Mouse (Mus musculus) megakaryocyte, adult 5-6 weeks (primary cell): ENCODE measurements around the gene Nubp1. TPM values are rescaled to one million over a fixed set of nuclear protein-coding genes. Genes with fewer than 3 reads are reported as not detected.

Source experiments
- ATAC-seq: 2 replicates; pipeline ENCODE4 v1.8.0; 2016; ENCODE audit warnings: mild to moderate bottlenecking, inconsistent platforms; ENCODE audit not compliant: poor library complexity, severe bottlenecking
- total RNA-seq, 2 experiments: library from RNA; stranded (forward) in 1 of 2; stranded (reverse) in 1 of 2; fragments of 153-499, 151-499 nt in 1 of 2; fragments of 221-1000, 200-1000 nt in 1 of 2; gene quantifications; 2 replicates each; pipeline versions ENCODE4 v1.2.3 to v1.2.4; 2015 to 2017

Gene Nubp1
- total RNA-seq, 2 experiments from 2014 or later = 46.1 to 49.2 TPM

DNA sequence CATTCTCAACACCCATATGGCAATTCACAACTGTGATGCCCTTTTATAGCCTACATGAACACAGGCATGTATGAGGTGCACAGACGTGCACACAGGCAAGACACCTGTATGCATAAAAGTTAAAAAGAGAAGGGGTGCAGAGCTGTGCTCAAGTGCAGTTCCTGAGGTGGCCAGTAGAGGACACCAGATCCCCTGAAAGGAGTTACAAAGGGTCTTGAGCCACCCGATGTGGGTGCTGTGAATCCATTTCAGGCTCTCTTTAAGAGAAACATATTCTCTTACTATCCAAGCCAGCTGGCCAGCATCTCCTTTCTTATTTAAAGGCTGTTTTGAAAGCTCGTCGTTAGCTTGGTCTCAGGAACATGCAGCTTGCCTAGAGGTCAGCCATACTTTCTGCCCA, 5.1 kb downstream of the Nubp1 start:
- no peak for ATAC-seq

DNA sequence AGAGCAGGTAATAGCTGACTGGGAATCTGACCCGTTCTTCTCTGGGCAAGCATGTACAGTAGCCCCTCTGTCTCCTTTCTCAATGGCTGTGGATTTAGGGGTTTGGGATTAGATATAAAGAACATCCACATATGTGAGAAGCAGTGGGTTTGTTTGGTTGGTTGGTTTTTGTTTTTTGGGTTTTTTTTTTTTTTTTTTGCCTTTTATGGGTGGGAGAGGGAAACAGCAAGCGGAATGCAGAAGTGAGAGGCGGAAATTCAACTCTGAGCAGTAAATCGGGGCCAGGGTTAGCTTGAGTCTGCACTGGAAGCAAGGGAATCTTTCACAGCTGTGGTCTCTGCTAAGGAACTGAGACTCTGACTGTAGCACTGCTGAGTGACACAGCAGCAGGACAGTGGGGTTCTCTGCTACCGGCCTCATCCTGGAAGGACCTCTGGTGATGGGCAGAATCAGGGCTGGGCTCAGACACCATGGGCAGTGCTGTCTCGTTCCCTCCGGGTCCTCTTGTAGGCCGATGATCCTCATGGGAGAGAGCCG, 6.0 kb downstream of the Nubp1 start:
- peak; percentile 85 for ATAC-seq

DNA sequence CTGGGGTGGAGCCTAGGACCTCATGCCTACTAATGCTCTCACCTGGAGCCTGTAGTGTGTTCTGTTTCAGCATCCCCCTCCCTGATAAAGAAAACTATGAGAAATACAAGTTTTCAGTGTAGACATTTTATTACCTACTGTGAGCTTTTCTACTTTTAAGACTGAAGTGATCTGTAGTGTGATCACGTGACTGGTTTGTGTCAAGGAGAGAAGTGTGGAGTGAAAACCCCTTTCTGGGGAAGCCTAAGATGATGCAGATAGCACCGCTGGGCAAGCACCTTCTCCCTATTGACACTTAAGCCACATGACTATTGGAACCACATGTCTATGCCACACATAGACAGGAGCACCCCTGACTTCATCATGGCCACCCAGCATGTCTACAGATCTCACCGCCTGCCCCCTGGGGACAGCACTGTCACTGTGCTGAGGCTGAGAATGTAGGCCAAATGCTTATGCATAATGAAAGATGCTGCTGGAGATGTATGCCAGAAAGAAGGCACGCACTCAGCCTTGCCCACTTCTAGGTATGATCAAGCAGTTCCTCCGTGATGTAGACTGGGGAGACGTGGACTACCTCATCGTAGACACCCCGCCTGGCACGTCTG, 8.8 kb downstream of the Nubp1 start:
- ATAC-seq = no peak

DNA sequence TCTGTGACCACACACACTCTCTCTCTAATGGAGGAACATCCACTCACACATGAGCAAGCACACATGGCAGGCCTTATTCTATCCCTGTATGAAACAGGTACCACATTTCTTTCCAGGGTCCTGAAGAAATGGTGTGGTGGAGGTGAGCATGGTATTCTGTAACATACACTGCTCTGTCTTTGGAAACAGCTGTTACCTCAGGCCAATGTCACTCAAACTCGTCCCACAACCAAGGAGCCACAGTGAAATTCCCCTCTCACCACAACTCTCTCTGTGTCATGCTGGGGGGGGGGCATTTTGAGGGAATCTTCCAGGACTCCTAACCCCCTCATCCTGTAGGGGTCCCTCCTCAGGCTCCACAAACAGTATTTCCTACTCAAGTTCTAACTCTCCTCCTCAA, 20.2 kb downstream of the Nubp1 start:
- ATAC-seq = no peak

DNA sequence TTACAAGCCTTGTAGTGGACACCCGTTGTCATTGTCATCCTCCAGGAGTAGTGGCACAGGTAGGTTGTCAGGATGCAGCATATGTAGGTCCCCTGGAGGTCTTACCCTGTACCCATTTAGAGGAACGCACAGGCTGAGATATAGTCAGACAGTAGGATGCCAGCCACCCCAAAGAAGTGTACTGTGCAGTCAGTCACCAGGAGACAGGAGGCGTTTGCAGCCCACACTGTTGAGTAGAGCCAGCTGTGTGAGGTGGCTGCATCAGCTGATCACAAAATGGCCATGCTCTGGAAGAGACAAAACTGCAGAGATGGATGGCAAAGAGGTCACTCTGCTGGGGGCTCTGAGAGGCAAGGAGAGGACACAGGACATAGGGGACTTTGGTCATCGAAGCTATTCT, 20.6 kb downstream of the Nubp1 start:
- ATAC-seq = no peak

DNA sequence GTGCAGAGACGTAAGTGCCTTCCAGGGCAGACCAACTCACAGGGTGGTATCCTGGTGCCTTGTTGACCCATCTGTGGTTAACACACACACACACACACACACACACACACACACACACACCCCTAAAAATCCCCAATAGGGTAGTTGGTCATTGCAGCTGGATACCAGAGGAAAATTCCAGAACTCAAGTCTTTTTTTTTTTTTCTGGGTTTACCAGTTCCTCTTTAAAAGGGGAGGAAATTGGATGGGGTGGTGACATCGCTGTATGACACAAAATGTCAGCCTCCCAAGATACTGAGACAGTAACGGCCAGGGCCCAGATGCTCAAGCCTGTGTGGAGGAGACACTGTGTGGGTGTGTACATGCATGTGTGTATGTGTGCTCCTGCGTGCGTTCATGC, 21.6 kb downstream of the Nubp1 start:
- ATAC-seq = peak; percentile 30

DNA sequence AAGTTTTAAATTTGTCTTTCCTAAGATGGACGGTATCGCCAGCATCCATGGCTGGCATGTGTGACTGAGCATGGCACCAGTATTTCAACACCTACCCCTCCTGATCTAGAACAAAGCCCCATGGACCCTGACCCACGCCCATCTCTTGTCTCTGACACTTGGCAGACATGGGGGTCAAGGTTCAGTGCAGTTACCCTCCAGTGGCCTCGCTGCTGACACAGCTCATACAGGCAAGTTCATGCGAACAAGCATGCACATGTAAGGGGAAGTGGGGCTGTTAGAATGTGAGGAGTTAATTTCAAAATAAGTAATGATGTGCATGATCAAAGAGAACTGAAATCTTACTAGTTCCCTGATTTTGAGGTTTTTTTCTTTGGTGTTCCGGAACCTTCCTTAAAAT, 24.4 kb downstream of the Nubp1 start:
- ATAC-seq = peak; percentile 77

DNA sequence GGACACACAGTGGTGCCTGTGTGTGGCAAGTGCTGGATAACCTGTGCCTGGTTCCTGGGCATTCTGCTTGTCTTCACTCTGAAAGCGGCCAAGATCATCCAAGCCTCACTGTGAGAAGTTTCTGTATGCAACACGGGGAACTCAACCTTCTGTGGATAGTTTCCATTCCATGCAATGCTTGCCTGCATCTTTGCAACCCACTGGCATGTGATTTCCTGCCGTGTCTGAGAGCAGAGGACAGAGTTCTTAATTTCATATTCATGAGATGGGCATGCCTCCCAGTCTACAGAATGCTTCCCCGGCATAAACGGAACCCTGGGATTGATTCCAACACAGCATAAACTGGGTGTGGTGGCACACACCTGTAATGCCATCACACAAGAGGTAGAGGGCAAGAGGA, 26.3 kb downstream of the Nubp1 start:
- no peak for ATAC-seq

DNA sequence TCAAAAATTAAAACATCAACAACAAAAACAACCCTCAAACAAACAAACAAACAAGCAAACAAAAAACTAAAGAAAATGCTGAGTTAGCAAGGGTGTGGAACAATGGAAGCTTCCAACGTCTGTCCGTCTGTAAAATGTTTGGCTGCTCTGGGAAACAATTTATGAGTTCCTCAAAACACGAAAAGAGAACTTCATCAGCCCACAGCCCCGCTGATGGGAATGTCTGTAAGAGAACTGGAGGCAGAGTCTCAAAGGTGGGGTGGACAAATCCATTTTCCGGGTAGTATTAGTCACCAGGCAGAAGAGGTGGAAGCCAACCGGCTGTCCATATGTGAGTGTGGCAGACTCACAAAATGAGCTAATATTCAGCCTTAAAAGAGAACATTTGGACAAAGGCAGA, 29.6 kb downstream of the Nubp1 start:
- peak; percentile 57; the same call in 1 of the 2 replicates for ATAC-seq

DNA sequence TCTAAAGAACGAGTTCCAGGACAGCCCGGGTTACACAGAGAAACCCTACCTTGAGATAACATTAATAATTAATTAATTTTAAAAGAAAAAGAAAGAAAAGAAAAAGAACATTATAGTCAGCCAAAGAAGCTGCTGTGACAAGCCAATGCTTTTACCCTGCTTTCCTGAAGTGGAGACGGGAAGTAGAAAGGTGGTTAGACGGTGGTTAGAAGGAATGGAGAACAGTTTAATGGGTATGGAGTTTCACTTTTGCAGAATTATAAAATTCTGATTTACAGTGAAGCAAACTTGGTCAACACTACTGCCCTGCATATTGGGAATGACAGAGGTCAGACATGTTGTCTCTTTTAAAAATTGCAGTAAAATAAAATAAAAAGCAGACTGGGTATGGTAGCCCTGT, 30.0 kb downstream of the Nubp1 start:
- ATAC-seq = no peak

DNA sequence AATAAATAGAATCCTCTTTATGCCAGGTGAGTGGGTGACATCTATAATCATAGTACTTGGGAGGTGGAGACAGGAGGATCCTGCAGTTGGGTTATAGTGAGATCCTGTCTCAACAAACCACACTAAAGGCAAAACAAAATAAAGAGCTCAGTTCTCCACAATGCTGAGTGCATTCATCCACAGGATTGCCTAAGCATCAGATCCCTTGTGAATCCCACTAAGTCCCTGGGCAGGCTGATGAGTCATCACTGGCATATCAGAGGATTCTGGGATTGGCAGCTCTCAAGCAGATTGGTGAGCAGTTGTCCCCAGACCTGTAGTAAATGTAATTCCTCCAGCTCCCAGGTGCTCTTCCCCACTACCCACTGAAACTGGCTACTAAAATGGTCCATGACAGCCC, 32.0 kb downstream of the Nubp1 start:
- ATAC-seq = no peak

DNA sequence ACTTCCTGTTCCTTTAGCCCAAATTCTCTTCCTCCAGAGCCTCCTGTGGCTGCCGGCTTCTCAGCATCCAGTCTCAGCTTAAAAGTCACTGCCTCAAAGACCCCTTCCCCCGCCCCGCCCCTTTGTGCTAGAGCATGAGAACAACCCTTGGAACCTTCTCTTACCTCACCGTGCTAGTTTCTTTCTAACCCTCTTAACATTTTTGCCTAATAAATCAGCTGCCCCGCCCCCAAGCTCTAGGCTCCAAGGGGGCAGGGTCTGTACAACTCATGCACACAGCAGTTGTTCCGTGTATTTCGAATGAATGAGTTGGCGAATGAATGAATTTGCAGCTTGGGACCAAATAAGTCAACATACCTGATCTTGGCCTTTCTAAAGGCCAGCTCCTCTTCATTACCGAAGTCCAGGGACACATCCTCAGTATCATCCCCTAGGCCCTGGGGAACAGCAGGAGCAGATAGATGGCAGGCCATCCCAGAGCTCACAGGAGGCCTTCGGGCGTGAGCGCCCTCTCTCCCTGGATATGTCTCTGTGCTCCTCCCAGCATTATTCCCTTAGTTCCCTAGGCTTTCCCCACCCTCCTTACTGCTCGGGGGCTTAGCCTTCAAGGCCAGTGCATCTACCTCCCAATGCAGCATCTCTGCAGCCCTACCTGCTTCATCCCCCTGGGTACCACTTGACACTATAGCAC, 35.0 kb downstream of the Nubp1 start:
- ATAC-seq = no peak

DNA sequence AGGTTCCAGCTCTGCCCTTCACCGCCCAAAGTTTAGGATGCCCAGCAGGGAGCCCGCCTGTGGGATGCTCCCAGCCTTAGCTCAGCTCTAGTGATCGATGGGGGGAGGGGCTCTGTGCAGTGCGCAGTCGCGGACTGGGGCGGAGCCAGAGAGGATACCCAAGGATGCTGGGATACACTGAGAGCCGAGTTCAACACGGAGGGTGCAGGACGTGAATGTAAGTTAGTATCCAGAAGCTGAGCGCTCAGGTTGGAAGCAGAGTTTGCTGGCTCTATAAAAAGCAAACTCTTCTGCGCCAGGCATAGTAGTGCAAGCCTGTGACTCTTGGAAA, 35.5 kb downstream of the Nubp1 start, which contains the start of gene Tvp23a:
Tvp23a (minus strand) TSS at position 99 of the 331 bp plus-strand sequence.
- ATAC-seq = no peak

DNA sequence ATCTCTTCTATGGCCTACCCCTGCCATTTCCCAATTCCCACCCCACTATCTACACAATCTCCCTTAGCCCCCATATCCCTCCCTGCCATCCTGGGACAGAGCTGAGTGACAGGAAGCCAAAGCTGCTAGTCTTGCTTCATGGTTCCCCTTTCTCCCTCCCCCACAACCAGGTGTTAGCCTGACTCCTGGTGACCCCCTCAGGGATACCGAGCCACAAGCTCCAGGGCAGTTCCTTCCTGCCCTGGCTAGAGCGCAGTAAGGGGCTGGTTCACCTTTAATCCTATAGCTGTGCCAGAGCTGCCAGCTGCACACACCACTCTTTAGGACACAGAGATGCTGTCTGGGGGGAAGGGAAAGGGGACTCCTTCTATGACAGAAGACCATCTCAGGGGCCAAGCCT, 36.0 kb downstream of the Nubp1 start:
- no peak for ATAC-seq

DNA sequence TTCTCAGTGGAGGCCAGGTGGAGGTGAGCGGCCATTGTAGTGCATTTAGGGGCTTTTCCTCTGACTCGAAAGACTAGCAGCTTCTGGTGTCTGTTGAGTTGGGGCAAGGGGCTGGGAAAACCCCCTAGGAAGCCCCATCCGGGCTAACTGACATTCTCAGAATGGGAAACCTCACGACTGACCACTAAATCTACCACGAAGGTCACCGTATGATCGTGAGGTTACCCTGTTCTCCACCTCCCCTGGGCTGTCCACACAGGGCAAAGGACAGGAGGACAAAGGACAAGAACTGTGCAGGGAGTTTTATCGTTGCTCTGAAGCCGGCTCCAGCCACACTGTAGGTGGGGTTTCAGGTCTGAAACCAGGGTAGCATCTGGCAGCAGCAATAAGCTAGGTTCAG, 37.2 kb downstream of the Nubp1 start:
- no peak for ATAC-seq

DNA sequence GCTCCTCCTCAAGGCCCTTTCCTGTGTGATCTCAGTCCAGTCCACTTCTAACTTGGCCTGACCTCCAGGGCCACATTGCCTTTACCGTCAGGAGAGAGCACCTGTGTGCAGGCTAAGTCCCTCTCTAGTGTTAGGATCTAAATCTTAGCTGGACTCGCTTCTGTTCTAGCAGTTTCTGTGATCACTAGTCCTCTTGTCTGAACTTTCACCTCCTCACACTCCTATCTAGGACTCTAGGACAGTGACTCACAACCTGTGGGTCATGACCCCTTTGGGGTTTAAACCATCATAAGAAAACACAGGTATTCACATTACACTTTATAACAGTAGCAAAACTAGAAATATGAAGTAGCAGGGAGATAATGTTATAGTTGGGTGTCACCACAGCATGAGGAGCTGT, 40.2 kb downstream of the Nubp1 start:
- no peak for ATAC-seq

DNA sequence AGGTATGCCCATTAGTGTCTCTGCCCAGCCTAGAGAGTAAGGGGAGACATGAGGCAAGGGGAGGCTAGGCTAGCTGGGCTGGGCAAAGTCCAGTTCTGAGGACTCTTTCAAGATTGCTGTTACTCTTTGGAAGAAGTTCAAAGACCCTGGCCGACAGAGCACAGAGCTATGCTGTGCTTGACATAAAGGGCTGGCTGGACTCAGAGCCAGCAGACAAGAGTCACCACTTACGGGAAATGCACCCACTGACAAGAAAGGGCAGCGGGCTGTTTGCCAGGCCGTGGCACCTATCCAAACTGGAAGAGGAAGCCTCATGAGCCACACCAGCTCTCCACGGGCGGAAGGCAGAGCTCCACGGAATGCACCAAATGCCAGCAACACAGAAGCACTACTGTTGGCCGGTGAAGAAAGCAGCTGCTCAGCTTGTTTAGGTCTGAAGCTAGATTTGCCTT, 40.7 kb downstream of the Nubp1 start:
- peak; percentile 82 for ATAC-seq

DNA sequence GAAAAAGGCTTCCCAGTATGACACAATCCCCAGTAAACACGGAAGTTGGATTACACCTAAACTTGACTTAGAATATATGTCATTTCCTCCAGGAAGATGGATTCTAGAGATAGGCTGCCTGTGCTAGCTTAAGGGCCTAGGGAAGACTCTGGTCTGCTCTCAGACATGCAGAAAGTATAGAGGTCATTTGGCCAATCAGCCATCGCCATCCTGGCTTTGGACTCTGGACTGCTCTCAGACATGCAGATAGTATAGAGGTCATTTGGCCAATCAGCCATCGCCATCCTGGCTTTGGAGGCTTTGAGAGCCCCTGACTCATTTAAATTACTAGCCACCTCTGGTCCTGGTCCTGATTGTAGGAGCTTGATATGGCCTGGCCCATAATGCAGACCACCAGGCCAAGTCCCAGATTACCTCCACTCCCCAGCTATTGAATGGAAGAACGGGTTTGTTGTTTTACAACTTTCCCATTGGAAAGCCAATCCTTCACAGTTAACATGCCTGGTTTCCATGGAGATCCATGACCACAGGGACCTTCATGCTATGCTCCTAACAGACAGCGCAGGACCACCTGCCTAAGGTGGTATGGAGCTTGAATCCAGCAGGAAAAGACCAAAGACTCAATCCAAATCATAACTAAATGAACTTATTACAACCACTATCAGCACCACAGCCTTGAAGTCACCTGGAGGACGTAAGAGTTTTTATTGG, 42.3 kb downstream of the Nubp1 start:
- no peak for ATAC-seq

DNA sequence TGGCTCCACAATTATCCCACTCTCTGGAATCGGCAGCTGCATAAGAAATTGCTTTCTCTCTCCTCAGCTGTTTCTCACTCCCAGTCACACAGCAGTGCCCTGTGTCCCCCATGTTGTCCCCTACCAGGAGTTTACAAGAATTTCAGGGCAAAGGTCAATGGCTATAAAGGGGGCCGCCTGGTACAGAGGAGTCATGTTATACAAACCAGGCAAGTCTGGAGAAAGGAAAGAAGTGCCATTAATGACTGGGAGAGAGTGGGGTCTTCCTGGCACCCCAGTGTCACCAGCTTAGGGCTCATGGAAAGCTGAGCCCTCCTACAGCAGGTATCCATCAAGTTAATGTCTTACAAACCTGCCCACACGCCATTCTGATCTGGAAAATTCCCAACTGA, 42.8 kb downstream of the Nubp1 start:
- ATAC-seq = no peak

DNA sequence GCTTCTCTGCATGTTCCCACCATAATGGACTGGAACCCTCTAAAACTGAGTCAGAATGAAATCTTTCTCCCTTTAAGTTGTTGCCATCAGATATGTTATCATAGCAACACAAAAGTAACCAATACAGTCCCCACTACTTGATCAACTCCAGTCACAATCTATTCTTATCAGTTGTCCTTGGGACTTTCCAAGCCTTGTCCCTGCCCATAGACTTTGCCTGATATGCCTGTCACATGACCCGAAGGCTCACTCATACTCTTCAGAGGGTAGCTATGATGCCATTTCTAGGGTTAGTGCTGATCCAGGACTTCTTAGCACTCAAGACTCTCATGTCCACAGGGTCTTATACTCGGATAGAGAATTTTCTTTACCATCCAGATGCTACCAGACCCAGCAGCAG, 48.4 kb downstream of the Nubp1 start:
- no peak for ATAC-seq

DNA sequence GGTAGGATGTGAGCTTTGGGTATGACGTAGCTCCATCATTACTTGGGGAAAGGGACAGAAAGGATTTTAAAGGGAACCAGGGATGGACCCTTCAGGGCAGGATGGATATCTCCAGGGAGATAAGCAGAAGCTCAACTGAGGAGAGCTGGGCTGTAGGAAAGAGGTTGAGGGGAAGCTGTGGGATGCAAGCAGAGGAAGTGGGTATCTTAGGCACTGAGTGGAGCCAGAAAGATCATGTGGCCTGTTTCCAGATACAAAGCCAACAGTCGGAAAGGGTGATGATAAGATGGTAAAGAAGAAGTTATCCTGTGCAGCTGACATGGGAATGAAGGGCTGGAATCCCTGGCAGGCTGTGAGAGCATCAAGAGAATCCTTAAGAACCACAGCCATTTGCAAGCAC, 49.4 kb downstream of the Nubp1 start:
- ATAC-seq = peak; percentile 63
